Mouse (Mus musculus): ENCODE measurements around the gene Thra. TPM values are rescaled to one million over a fixed set of nuclear protein-coding genes. Genes with fewer than 3 reads are reported as not detected.

Gene Thra
- polyA plus RNA-seq (2012; rRNA removed): 104 and 116 TPM in 2 replicates

DNA sequence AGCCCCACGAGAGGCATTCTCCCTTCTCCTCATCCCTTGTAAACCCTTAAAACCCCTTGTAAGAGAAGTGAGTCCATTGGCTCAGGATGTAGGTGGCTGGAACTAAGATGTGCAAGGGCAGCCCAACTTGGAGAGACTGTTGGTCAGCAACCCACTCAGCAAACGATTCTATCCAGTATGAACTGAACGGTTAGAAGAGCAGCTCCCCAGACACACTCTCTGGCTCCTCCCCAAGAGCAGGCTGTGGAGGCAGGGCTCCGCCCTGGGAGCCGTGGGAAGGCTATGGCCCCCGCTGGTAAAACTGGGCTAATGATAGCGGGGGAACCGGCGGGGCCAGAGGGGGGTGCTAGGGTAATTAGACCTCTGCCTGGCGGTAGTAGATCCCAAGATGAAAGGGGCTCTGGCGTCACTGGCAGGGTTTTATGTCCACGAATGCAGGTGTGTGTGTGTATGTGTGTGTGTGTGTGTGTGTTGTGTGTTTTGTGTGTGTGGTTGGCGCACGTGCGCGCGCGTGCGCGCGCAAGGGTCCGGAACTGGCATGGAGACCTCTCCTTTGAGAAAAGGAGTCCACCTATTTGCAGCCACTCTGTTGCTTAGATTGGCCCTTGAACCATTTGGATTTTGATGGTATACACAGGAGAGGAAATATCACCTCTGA lies at the start of gene Thra:
Thra (plus strand) TSS at position 246 of the 658 bp plus-strand sequence.

GRCm38 (mm10) chr11:98701213-98701670 lies 39.2 kb upstream of the Thra start, which contains the start of gene Csf3:
TSS of gene Csf3 (plus strand) at chr11:98701263.

GRCm38 (mm10) chr11:98729119-98729588 lies 11.3 kb upstream of the Thra start, which contains the start of gene Med24:
TSS of gene Med24 (minus strand) at chr11:98729435.

DNA sequence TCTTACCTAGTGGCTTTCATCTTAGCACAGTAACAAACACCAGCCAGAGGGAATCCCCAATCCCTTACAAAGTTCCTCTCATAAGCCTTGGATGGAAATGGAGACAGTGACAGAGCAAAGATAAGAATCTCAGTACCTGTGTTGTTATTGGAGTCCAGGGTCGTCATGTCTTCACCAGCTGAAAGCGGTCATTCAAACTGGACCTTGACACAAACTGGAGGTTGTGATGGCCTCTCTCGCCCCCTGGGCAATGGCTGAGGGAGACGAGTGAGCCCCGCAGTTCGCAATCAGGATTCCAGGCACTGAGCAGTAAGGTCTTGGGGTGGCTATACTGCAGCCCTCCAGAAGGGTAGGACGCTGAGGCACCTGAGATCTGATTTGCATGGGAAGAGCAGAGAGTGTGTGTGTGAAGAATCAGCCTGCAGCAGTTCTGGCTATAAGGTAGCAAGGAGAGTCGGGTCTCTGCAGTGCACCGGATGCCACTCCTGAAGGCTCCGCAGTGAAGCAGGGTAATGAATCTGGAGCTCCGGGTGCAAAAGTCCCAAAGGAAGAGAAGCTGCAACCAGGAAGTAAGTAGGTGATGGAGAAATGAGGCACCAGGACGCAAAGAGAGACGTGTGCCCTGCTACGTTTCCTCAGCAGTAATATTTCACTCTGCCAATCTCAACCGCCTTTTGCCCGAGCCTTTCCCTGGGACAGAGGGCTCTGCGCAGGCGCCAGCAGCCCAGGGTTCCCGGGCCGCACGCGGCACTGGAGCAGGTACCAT lies 34.3 kb downstream of the Thra start, which contains the start of gene Nr1d1:
Nr1d1 (minus strand) TSS at position 752 of the 766 bp plus-strand sequence.

GRCm38 (mm10) chr11:98795015-98795713 lies 54.7 kb downstream of the Thra start, which contains the start of gene Msl1:
TSS of gene Msl1 (plus strand) at chr11:98795516.

DNA sequence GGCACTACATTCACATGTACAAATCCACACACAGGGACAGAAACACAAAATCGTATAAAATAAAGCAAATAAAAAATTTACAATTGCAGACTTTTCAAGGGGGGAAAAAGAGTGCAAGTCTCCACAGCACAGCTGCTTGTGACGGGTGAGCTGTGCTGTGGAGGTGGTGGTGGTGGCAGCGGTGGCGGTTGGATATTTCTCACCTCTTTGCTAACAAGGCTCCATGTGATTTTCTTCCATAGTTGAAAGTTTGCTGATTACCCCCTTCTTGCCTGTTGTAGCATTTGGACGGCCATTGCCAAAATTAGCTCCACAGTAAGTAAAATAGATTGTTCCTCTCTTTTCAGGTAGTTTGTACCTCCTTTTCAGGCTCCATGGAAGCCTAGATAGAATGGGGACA lies 64.2 kb downstream of the Thra start, which contains the start of gene Casc3:
Casc3 (plus strand) TSS at position 301 of the 400 bp plus-strand sequence.

Other genes with a start within 250 kb of the Thra start
- 0.04 and 0.09 TPM in 2 replicates for gene Ikzf3, start 194.6 kb upstream of the Thra start, polyA plus RNA-seq (2012; rRNA removed)
- 0.09 and 0.44 TPM in 2 replicates for gene Zpbp2, start 189.5 kb upstream of the Thra start, polyA plus RNA-seq (2012; rRNA removed)
- 51.7 and 70.0 TPM in 2 replicates for gene Ormdl3, start 153.3 kb upstream of the Thra start, polyA plus RNA-seq (2012; rRNA removed)
- gene Lrrc3c, start 142.3 kb upstream of the Thra start, polyA plus RNA-seq (2012; rRNA removed): not detected in 2 replicates
- 0.62 and 2.6 TPM in 2 replicates for gene Gm12355, start 115.0 kb upstream of the Thra start, polyA plus RNA-seq (2012; rRNA removed)
- not detected in 2 replicates for gene Gsdma3, start 114.3 kb upstream of the Thra start, polyA plus RNA-seq (2012; rRNA removed)
- gene Gsdma2, start 93.9 kb upstream of the Thra start, polyA plus RNA-seq (2012; rRNA removed): 0.11 TPM in 1 of 2 replicates, not detected in the other
- 0.02 TPM in 1 of 2 replicates, not detected in the other for gene Gsdma, start 76.3 kb upstream of the Thra start, polyA plus RNA-seq (2012; rRNA removed)
- 165 and 173 TPM in 2 replicates for gene Psmd3, start 58.1 kb upstream of the Thra start, polyA plus RNA-seq (2012; rRNA removed)
- gene Csf3, start 39.4 kb upstream of the Thra start, polyA plus RNA-seq (2012; rRNA removed): not detected in 2 replicates
- gene Med24, start 11.2 kb upstream of the Thra start, polyA plus RNA-seq (2012; rRNA removed): 71.0 and 91.8 TPM in 2 replicates
- gene Nr1d1, start 34.7 kb downstream of the Thra start, polyA plus RNA-seq (2012; rRNA removed): 0.91 and 1.3 TPM in 2 replicates
- 104 and 142 TPM in 2 replicates for gene Msl1, start 54.9 kb downstream of the Thra start, polyA plus RNA-seq (2012; rRNA removed)
- gene Casc3, start 64.3 kb downstream of the Thra start, polyA plus RNA-seq (2012; rRNA removed): 60.4 and 105 TPM in 2 replicates
- 6.0 and 9.7 TPM in 2 replicates for gene Rapgefl1, start 96.1 kb downstream of the Thra start, polyA plus RNA-seq (2012; rRNA removed)
- gene Wipf2, start 123.0 kb downstream of the Thra start, polyA plus RNA-seq (2012; rRNA removed): 10.0 and 11.9 TPM in 2 replicates
- 24.9 and 35.6 TPM in 2 replicates for gene Cdc6, start 167.2 kb downstream of the Thra start, polyA plus RNA-seq (2012; rRNA removed)
- 13.0 and 30.0 TPM in 2 replicates for gene Rara, start 187.2 kb downstream of the Thra start, polyA plus RNA-seq (2012; rRNA removed)
- 0.41 and 0.52 TPM in 2 replicates for gene Gjd3, start 242.4 kb downstream of the Thra start, polyA plus RNA-seq (2012; rRNA removed)